Mouse (Mus musculus): ENCODE results near the gene Trpt1. TPM values are rescaled to one million over a fixed set of nuclear protein-coding genes. Genes with fewer than 3 reads are reported as not detected.
"Not testable (repeated sequence)": the region's sequence is repeated elsewhere in the genome, so short reads cannot be mapped to it uniquely, and the experiment has no call there.

Trpt1 gene
- total RNA-seq, 4 experiments from 2014 or later = 26.1 to 30.5 (median 27.3) TPM

DNA sequence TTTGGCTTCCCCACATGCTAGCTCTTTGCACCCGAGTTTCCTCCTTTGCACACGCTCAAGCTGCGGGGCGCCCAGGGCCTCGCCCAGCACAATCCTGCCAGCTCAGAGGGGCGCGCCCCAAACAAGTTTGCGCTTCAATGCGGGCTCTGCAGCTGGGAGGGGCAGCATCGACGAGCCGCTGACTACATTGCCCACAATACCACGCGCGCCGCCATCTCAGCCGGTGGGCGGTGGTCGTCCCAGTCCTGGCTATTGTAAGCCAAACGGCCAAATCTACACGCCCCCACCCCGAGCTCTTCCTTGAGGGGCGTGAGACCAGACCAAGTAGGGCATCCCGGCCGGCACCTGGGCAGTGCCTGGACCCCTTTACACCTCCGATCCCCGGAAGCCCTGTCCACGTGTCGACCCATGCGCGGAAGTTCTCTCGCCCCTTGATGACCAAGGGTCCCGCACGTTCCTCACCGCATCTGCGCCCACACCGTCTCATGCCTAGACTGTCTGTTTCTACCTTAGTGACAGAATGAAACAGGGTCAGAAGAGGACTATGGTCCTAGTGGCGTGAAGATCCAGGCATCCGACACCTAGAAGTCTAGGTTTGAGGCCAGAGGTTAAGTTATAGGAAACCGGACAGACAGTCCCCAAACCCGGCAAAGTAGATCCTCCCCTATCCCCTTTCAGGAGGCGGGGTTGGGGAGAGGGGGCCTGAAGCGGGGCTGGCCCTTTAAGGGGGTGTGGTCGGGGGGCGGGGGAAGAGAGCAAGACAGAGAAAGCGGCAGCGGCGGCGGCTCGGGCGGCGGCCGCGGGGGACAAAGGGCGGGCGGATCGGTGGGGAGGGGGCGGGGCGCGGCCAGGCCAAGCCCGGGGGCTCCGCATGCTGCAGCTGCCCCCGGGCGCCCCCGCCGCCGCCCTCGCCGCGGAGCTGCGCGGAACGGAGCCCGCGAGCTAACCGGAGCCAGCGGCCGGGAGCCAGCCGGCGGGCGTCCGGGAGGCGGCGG is 21.4 kb upstream of the Trpt1 start, which contains the start of gene Ppp1r14b:
Gene Ppp1r14b (plus strand): TSS at position 758 of the 995 bp plus-strand sequence.
- peak; percentile 71 for DNase-seq (ENCODE audit: low spot score)

DNA sequence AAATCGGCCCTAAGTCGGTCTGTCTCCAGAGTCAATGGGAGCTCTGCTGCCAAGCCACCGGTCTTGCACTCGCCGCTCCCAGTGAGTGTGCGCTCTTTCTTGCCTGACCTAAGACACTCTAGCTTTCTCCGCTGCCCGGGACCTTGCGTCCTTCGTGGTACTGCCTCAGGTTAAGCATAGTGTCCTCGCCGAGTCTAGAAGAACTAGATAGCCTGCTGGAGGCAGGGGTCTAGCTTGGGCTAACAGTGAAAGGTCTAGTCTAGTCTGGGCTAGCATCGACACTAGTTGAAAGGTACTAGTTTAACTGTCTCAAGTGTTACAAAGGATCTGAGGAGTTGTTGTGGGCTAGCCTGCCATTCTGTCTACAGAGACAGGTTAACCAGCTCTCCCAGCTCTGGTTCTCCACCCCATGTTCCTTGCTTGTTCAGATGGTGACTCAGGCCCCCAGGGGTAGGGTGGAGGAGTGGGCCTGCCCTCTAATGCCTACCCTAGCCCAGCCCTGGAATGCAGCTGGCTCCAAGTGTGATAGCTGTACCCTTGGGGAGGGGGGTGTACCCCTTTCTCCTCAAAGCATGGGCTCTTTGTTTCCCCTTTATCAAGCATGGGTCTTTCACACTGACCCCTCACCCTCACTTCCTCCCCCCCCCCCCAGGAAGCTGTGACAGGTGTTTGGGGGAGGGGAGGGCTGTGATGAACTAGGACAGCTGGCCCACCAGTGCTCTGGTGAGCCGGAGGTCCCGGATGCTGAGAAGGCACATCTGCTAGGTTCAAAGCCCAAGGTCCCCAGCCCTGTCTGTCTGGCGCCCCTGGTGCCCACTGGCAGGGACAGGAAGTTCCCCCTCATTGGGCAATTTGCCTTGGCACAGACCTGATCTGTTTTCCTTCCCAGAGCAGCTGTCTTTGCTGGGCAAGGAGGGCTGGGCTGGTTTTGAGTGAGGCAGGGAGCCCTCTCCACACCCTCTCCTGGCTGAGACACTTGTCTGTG is 20.1 kb upstream of the Trpt1 start, which contains the start of gene Plcb3:
Gene Plcb3 (minus strand): TSS at position 934 of the 985 bp plus-strand sequence.
- DNase-seq (ENCODE audit: low spot score) = no peak

DNA sequence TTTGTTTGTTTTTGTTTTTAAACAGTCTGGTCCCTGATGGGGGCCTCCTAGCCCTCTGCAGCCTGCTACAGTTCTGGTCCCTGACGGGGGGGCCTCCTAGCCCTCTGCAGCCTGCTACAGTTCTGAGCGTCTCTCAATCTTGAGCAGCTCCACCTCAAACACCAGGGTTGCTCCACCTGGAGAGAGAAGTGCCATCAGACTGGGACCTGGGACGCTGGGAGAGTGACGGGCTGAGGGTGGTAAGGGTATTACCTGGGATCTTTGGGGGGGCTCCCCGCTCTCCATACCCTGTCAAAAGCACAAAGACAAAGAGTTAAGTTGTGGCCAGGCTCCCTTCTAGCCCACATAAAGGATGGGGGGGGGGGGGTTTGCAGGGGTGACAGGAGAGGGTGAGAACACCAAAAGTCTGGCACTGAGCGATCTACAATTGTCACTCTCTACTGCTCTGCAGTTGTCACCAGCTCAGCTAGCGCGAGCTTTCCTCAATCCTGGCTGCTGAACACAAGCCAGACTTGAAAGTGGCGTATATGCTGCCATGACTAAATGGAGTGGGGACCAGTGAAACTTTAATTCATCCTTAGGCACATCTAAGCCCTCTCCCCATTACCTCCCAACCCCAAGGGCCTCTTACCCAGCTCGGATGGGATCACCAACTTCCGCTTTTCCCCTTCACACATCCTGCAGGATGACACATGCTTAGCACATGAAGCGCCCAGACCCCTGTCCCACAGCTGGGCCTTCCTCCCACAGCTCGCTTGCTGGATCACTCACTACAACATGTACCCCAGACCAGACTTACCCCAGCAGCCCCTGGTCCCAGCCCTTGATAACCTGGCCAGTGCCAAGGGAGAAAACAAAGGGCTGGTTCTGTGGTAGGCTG is 17.9 kb upstream of the Trpt1 start:
- DNase-seq (ENCODE audit: low spot score) = no peak

DNA sequence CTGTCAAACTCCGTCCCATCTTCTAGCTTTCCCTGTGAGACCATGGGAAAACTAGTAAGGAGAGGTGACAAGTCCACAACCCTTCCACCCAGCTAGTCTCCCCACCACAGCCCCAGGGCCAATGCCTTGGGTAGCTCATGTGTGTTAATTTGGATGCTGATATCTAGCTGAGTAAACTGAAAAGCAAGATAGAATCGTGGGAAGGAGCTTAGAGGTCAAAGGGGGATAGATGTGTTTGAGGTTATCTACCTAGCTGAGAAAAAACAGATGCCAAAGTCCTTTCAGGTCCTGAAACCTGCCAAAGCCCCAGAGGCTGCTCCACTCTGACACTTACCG is 17.3 kb upstream of the Trpt1 start:
- DNase-seq (ENCODE audit: low spot score) = no peak

DNA sequence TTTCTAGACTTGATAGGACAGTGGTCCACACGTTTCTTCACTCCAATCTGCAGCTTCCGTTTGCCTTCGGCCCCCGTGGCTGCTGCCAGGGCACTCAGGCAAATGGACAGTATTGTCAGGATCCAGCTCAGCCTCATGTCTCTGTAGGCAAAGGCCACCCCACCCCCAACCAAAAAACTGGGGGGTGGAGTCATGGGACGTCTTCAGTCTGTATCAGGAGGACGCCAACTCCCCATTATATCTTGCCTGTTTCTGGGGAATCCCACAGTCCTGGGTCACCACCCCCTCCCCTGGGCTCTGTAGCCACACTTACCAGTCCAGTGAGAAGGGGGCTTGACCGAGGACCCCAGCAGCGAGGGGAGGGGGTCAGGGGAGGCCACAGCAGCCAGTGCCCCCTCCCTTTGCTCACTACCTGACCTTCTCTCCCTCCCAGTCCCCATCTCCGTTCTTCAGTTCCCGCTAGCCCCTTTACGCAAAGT is 16.9 kb upstream of the Trpt1 start:
- no peak for DNase-seq (ENCODE audit: low spot score)

DNA sequence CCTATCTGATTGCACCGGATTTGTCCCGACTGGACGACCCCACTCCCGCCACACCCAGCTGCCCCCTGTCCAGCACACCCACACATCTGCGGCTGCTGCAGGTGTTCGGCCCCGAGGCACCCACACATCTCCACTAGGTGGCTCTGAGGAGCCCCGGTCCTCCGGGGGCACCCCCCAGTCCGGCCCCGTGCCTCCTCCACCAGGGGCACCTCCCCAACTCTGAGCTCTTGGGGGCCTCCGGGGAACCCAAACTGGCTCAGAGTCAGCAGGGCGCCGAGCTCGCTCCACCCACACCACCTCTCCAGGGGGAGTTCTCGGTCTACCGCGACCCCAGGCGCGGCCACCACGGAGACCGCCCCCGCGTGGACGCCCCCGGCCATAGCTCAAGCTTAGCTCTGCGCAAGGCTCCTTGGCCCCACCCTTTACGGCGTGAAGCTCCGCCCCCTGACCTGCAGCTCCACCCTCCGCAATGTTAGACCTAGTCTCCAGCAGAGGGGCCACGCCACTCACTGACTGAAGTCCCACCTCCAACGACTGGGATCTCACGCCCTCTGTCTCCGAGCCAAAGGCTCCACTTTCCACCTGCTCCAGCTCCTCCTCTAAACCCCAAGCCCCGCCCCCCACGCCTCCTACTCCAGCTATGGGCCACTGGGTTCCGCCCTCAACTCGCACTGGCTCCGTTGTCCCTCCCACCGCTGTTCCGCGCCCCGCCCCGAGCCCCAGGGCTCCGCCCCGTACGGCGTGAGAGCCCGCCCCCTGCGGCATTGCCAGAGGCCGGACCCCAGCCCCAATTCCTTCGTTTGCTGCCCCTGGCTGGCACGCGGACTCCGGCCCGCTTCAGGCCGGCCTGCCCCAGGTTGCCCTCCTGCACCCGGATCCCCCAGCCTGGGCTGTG is 16.2 kb upstream of the Trpt1 start:
- DNase-seq (ENCODE audit: low spot score) = peak; percentile 99

DNA sequence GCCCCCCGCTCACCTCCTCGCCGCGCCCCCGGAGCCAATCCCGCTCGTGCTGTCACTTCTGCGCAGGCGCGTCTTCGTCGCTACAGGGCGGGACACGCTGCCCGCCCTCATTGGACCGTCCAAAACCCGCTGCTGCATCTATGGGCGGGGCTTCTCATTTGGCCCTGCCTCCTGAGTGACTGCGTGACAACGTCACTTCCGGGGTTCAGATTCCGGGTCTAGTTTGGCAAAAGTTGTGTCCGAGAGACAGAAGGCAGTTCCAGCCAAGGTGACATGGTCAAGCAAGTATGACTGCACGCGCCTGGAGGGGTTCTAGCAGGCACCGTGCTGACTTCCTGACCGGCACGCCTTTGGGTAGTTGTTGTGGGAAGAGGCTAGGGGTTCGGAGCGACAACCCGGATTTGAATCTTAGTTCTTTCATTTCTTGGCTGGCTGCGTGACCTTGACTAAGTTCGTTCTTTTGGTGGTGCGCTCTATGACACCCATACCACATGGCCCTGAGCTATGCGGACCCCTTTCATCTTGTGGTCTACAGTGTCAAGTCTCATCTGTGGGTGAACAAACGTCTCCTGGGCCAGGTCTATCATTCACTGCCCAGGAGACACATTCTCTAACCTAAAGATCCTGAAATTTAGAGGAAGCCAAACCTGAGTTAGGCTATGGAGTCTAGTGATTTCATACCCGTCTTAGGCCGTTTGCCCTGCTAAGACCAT is 15.4 kb upstream of the Trpt1 start, which contains the start of gene Fkbp2:
Gene Fkbp2 (minus strand): TSS at position 121 of the 713 bp plus-strand sequence.
- peak; percentile 98 for DNase-seq (ENCODE audit: low spot score)

DNA sequence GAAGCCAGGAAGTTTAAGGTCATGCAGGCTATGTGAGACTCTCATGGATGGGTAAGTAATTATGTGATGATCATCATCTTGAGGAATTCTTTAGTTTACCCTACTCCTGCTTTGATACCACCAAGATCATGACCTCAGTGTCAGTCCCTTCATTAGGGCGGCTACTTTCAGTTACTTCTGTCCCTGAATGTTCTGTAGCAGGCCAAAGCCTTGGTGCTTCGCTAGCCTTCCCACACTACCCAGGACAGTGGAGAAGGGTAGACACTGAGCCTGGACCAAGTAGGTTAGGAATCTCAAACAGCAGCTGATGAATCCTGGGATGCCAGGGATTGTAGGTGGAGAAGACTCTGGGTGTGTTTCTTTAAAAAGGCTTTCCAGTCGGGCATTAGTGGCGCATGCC is 14.5 kb upstream of the Trpt1 start:
- DNase-seq (ENCODE audit: low spot score) = no peak

DNA sequence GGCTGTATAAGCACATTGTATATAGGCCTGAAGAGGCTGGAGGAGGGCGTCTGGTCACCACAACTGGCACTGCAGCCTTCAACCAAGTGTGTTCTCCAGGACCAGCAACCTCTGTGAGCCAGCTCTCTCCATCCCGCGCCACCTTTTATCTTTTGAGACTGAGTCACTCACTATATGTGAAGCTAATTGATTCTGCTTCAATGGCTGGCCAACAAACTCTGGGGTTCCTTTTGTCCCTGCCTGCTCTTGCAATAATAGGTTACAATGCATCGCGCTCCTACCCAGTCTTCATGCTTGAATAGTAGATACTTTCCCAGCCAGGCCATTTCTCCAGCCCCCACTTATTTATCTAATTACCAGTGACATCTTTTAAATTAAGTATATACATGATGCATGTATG is 12.3 kb upstream of the Trpt1 start:
- DNase-seq (ENCODE audit: low spot score) = no peak

DNA sequence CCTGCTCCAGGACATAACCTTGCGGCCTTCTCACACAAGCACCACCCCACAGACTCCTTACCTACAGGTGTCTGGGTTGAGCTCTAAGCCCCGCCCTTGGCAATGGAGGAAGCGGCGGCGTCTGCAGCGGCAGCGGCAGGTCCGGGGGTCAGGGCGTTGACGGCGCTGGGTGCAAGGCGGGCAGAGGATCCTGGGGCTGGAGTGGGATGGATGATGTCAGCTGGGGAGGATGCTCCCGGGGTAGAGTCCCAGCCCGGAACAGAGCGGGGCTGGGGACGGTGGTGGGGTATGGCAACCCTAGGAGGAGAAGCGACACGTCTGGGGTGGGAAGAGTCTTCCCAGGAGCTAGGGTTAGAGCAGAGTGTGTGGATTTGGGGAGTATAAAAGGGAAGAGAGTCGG is 10.6 kb upstream of the Trpt1 start:
- no peak for DNase-seq (ENCODE audit: low spot score)

DNA sequence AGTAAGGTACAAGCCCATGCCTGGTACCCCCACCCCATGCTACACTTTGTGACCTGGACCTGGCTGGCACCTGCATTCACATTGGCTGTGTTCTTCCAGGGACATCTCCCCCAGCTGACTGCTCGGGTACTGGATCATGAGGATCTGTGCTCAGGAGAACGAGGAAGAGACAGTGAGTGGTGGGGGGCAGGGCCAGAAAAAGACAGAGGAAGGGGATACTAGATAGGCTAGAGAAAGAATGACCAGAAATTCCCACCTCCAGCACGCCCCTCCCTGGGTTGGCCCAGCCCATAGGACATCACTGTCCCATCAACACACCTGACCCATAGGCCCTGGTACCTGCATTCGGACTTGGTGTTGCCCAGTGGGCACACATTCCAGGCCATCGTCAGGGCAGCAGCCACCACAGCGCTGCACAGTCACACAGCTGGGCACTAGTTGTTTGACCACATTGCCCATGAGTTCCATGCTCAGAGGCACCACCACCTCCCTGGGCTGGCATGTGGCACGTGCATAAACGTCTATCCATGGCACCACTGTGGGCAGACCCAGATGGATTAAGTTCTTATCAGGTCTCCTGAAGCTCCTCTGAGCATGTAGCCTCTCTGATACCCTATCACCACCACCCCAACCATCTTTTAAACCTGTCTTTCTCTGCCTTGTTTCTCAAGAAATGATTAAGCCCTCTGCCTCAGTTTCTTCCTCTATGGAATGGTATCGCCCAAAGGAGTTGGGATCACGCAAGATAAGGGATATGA is 9.8 kb upstream of the Trpt1 start:
- DNase-seq (ENCODE audit: low spot score) = no peak

DNA sequence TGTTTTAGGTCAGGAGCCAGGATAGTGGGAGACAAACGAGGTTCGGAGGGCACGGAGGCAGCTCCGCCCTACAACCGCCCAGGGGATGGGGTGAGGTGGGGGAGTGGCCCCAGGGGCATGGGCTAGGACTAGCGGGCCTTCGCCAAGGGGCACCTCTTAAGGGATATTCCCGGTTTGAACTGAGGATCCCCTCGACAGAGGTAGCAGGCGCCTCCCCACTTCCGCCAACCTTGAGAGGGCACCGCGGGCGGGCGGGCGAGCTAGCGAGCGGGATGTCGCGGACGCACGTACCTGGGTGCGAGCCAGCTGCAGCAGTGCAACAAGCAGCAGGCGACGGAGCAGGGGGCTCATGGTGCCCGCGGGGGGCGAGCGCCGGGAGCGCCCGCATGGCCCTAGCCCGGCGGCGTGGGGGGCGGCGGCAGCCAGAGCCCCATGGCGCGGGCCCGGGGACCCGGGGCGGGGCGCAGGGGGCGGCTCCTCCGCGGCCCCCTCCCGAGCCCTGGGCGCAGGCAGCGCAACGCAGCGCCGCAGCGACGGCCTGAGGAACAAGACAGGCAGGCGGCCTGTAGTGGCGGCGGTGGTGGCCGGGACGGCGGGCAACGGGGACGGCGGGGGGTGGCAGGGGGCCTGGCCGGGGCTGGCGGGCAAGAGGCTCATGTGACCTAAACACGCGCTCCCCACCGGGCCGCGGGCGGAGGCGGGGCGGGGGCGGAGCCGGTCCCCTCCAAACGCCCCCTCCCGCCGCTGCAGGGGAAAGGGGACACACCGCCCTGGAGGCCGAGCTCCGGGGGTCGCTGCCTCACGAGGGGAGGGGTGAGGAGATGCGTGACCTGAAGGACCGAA is 8.6 kb upstream of the Trpt1 start, which contains the start of gene Vegfb:
Gene Vegfb (minus strand): TSS at position 591 of the 843 bp plus-strand sequence.
- DNase-seq (ENCODE audit: low spot score) = no peak

DNA sequence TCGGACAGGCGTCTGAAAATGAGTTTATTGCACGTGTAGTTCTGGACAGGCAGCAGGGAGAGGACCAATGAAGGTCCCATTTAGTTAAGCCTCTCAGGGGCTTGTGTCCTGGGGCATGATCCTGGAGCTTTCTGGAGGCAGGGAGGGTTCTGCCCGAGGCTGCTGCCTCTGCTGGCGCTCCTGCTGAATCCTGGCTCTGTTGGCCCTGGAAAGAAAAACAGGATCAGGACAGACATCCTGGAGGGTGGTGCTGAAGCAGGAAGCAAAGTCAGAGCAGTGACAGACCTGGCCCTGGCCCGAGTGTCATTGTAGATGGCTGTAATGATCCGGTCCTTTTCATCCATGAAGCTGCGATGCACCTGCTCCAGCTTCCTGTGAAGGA is 8.0 kb upstream of the Trpt1 start:
- no peak for DNase-seq (ENCODE audit: low spot score)

DNA sequence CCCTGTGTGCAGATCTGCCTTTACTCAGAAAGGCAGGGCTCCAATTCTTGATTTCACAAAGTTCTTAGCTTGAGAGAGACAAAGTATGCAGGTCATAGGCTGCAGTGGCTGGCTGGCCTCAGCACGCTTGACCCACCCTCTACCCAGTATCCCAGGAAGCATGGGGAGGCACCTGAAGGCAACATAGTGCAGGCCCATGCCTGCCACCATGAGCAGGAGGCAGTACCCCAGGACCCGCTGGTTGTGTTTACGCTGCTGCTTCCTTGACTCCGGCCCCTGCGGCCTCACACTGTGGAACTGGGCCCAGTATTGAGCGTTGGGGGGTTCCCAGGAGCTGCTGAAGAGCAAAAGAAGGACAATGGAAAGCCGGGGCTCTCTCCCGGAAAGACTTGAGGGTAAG is 6.7 kb upstream of the Trpt1 start:
- no peak for DNase-seq (ENCODE audit: low spot score)

DNA sequence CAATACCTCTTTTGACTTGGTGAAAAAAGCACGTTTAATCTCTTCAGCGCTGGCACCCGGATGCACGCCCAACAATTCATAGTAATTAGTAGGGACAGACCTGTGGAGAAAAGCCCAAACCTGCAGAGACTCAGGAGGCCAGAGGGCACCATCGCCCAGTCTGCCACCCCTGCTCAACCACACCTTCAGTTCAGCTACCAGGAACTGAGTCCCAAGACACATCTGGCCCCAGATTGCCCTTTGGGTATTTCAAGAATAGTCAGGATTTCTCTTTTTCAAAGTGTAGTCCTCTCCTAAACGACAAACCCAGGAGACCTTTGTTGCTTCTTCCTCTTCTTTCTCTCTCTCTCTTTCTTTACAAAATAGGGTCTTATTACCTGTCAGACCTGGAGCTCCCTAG is 5.2 kb upstream of the Trpt1 start:
- no peak for DNase-seq (ENCODE audit: low spot score)

DNA sequence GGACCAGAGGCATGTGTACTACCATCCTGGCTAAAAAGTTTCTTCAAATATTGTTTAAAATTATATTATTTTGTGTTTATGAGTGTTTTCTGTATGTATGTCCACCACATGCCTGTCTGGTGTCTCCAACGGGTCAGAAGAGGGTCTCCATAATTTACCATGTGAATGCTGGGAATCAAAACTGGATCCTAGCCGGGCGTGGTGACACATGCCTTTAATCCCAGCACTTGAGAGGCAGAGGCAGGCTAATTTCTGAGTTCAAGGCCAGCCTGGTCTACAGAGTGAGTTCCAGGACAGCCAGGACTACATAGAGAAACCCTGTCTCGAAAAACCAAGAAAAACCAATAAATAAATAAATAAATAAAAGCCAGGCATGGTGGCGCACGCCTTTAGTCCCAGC is 4.8 kb upstream of the Trpt1 start:
- not testable (repeated sequence) for DNase-seq (ENCODE audit: low spot score)

Data from heart, adult 8-10 months (tissue).